Mouse (Mus musculus) testis, adult 2 months (tissue): ENCODE results near the gene Gramd1b.

Experiments used
- CTCF ChIP-seq: fragments of 200-500 bp; IDR thresholded peaks from 2 replicates; pipeline ENCODE4 v1.5.1; 2012; ENCODE audit warnings: low read depth, mild to moderate bottlenecking, inconsistent platforms, low read length, moderate library complexity; ENCODE audit not compliant: control insufficient read depth, insufficient read depth, insufficient replicate concordance
- POLR2A ChIP-seq: fragments of 200-500 bp; IDR thresholded peaks from 2 replicates; pipeline ENCODE4 v1.6.1; 2012; ENCODE audit warnings: low read depth, mild to moderate bottlenecking, inconsistent platforms, low read length, moderate library complexity; ENCODE audit not compliant: control insufficient read depth

GRCm38 (mm10) chr9:40282968-40283367, 248.2 kb downstream of the Gramd1b start:
- no peak for TF ChIP-seq CTCF
- no peak for TF ChIP-seq POLR2A
